Mouse (Mus musculus) heart, adult 2 months (tissue): ENCODE results near the gene Bloc1s3. TPM values are rescaled to one million over a fixed set of nuclear protein-coding genes. Genes with fewer than 3 reads are reported as not detected.
"Not testable (repeated sequence)": the region's sequence is repeated elsewhere in the genome, so short reads cannot be mapped to it uniquely, and the experiment has no call there.

Source experiments
- DNase-seq, 2 experiments: peaks; one replicate each; pipeline ENCODE4 v3.0.0; 2021
- H3K27ac ChIP-seq: fragments of 200-600 bp; 2 replicates; pipeline ENCODE4 v1.8.1; 2022
- H3K27me3 ChIP-seq: fragments of 200-500 bp; 2 replicates; pipeline ENCODE4 v1.6.1; 2012; ENCODE audit warnings: mild to moderate bottlenecking, low read length, inconsistent platforms, mixed read lengths; ENCODE audit not compliant: control insufficient read depth, insufficient read depth
- H3K36me3 ChIP-seq: fragments of 200-500 bp; 2 replicates; pipeline ENCODE4 v1.6.1; 2012; ENCODE audit warnings: low read length, inconsistent platforms; ENCODE audit not compliant: control insufficient read depth, insufficient read depth
- H3K4me1 ChIP-seq: fragments of 200-500 bp; 2 replicates; pipeline ENCODE4 v1.6.1; 2011; ENCODE audit warnings: low read length; ENCODE audit not compliant: control insufficient read depth, insufficient read depth
- H3K4me3 ChIP-seq: fragments of 200-600 bp; 2 replicates; pipeline ENCODE4 v1.8.1; 2022
- H3K79me2 ChIP-seq: fragments of 200-500 bp; replicated peaks from 2 replicates; pipeline ENCODE4 v1.6.1; 2012; ENCODE audit warnings: mild to moderate bottlenecking, inconsistent platforms, low read length, moderate library complexity, mixed read lengths; ENCODE audit not compliant: control insufficient read depth, insufficient read depth
- H3K9ac ChIP-seq: fragments of 200-500 bp; 2 replicates; pipeline ENCODE4 v1.6.1; 2012; ENCODE audit warnings: low read depth, mild to moderate bottlenecking, control low read depth, inconsistent platforms, low read length, mixed read lengths
- CTCF ChIP-seq: fragments of 200-600 bp; IDR thresholded peaks from 2 replicates; pipeline ENCODE4 v1.8.1; 2022; ENCODE audit warnings: antibody characterized with exemption, mild to moderate bottlenecking, moderate library complexity
- EP300 ChIP-seq: fragments of 200-500 bp; IDR thresholded peaks from 2 replicates; pipeline ENCODE4 v1.6.1; 2011; ENCODE audit warnings: low read depth, low read length, control low read depth; ENCODE audit not compliant: insufficient read depth
- POLR2A ChIP-seq: fragments of 200-500 bp; IDR thresholded peaks from 2 replicates; pipeline ENCODE4 v1.6.1; 2011; ENCODE audit warnings: mild to moderate bottlenecking, low read depth, low read length, control low read depth; ENCODE audit not compliant: insufficient read depth
- WGBS: fragments of 180-500 bp; shearing (Covaris S2); methylation state at CpG from one replicate; pipeline ENCODE4 v1.1.7; 2018; 5-methylcytosine and 5-hydroxymethylcytosine counted together
- intact Hi-C: fragments of 180-260 bp; cut with DNase I; formaldehyde crosslinking; loops from one replicate; pipeline ENCODE4 v1.15.1; 2025
- polyA plus RNA-seq: library from polyadenylated mRNA; depleted of rRNA; stranded (reverse); fragments of >200 nt; gene quantifications from 2 replicates; pipeline ENCODE4 v1.2.3, GENCODE M21; 2012
- total RNA-seq, 2 experiments: library from RNA; stranded (reverse); gene quantifications; 2 replicates each; pipeline ENCODE4 v1.2.3; 2021

The Bloc1s3 gene
- total and polyA plus RNA-seq, 3 experiments, result 2.2 to 3.9 (median 2.5) TPM

- no peaks in the 10 kb centered on the region for H3K36me3 ChIP-seq
- TF ChIP-seq POLR2A, result no peak
- TF ChIP-seq CTCF, result no peak
- TF ChIP-seq EP300, result no peak
- peak overlapping the region; percentile 39 for H3K4me3 ChIP-seq
- H3K27ac ChIP-seq, result no peak overlapping the region
- intact Hi-C loops, result no loop called here
- peaks cover 17% of the 10 kb centered on the region for H3K27me3 ChIP-seq
- no peaks in the 10 kb centered on the region for H3K4me1 ChIP-seq
- DNase-seq, result no peak
- WGBS, result 9% methylated on average over 72 of the region's 72 CpGs
- H3K79me2 ChIP-seq, result no peaks in the 10 kb centered on the region
- H3K9ac ChIP-seq, result no peak overlapping the region
Observed at GRCm38 (mm10) chr7:19523017-19523756, 15.0 kb upstream of the Bloc1s3 start.

- TF ChIP-seq EP300 (no peak), POLR2A (no peak), CTCF (no peak)
- Histone ChIP-seq H3K36me3 (no peaks in the 10 kb centered on the region), H3K27me3 (peaks cover 17% of the 10 kb centered on the region), H3K4me1 (no peaks in the 10 kb centered on the region), H3K79me2 (no peaks in the 10 kb centered on the region), H3K9ac (no peak overlapping the region), H3K27ac (no peak overlapping the region), H3K4me3 (no peak overlapping the region)
- intact Hi-C loops, result no loop called here
- DNase-seq, result no peak
- 16% methylated on average over 22 of the region's 23 CpGs for WGBS
Observed at GRCm38 (mm10) chr7:19520032-19520431, 11.9 kb upstream of the Bloc1s3 start.

- intact Hi-C loops, result no loop called here
- Histone ChIP-seq H3K9ac (no peak within 1 kb of the TSS), H3K36me3 (no peaks in the 10 kb centered on the region), H3K4me3 (no peak within 1 kb of the TSS), H3K27ac (no peak within 1 kb of the TSS), H3K4me1 (no peaks in the 10 kb centered on the region), H3K79me2 (no peaks in the 10 kb centered on the region), H3K27me3 (peaks cover 5% of the 10 kb centered on the region)
- 6% methylated on average over 29 of the region's 29 CpGs for WGBS
- no peak for DNase-seq
- TF ChIP-seq CTCF (peak; percentile 52), EP300 (no peak)
Observed at GRCm38 (mm10) chr7:19517652-19518365, 9.6 kb upstream of the Bloc1s3 start, which contains the start of gene Nkpd1. Nkpd1 (plus strand) TSS chr7:19517838.

- H3K4me3 ChIP-seq, result no peak overlapping the region
- DNase-seq, result no peak
- no peak for TF ChIP-seq POLR2A
- H3K36me3 ChIP-seq, result no peaks in the 10 kb centered on the region
- H3K4me1 ChIP-seq, result peaks cover 6% of the 10 kb centered on the region
- no peaks in the 10 kb centered on the region for H3K79me2 ChIP-seq
- 59% methylated on average over 6 of the region's 6 CpGs for WGBS
- H3K27me3 ChIP-seq, result no peaks in the 10 kb centered on the region
- H3K27ac ChIP-seq, result no peak overlapping the region
- H3K9ac ChIP-seq, result no peak overlapping the region
- intact Hi-C loops, result no loop called here
Observed at GRCm38 (mm10) chr7:19512353-19512752, 4.2 kb upstream of the Bloc1s3 start.

- H3K27ac ChIP-seq, H3K36me3 ChIP-seq, H3K4me3 ChIP-seq, DNase-seq, H3K79me2 ChIP-seq, H3K4me1 ChIP-seq, H3K9ac ChIP-seq, H3K27me3 ChIP-seq: not testable (repeated sequence)
- WGBS, result 71% methylated on average over 7 of the region's 7 CpGs
- intact Hi-C loops, result loop anchor here (2.0 kb wide), 1 partner anchor 61 kb away; no protein-coding TSS in a partner anchor
Observed at GRCm38 (mm10) chr7:19511934-19512333, 3.8 kb upstream of the Bloc1s3 start.

- no peaks in the 10 kb centered on the region for H3K27me3 ChIP-seq
- intact Hi-C loops, result loop anchor here (2.0 kb wide), 2 partner anchors 51 to 63 kb away; partner anchors contain the start of gene Mark4
- no peaks in the 10 kb centered on the region for H3K79me2 ChIP-seq
- H3K27ac ChIP-seq, result peak overlapping the region; percentile 82
- H3K4me1 ChIP-seq, result peaks cover 6% of the 10 kb centered on the region
- no peak overlapping the region for H3K9ac ChIP-seq
- no peak for DNase-seq
- H3K36me3 ChIP-seq, result no peaks in the 10 kb centered on the region
- WGBS, result 92% methylated on average over 7 of the region's 7 CpGs
- H3K4me3 ChIP-seq, result no peak overlapping the region
- TF ChIP-seq EP300, result no peak
- no peak for TF ChIP-seq CTCF
- TF ChIP-seq POLR2A, result no peak
Observed at GRCm38 (mm10) chr7:19509786-19510185, 1.6 kb upstream of the Bloc1s3 start.
